Mouse (Mus musculus) fat pad, adult 2 months (tissue): ENCODE results near the gene Il20rb.

Source experiments
- DNase-seq: peaks from one replicate; pipeline ENCODE4 v3.0.0-alpha.2; 2011; ENCODE audit warnings: low read depth, low spot score; ENCODE audit errors: extremely low read depth

Gene Il20rb

GRCm38 (mm10) chr9:100470936-100471604 lies 15.5 kb downstream of the Il20rb start:
- peak; percentile 70 for DNase-seq

GRCm38 (mm10) chr9:100470228-100470627 lies 16.4 kb downstream of the Il20rb start:
- DNase-seq = no peak

GRCm38 (mm10) chr9:100469681-100470080 lies 16.9 kb downstream of the Il20rb start:
- DNase-seq = no peak

- no peak for DNase-seq
Observed at GRCm38 (mm10) chr9:100468151-100468550, 18.4 kb downstream of the Il20rb start.

GRCm38 (mm10) chr9:100467653-100468052 lies 18.9 kb downstream of the Il20rb start:
- peak; percentile 80 for DNase-seq

- peak; percentile 89 for DNase-seq
Observed at GRCm38 (mm10) chr9:100466743-100467142, 19.8 kb downstream of the Il20rb start.

- DNase-seq = no peak
Observed at GRCm38 (mm10) chr9:100465988-100466387, 20.6 kb downstream of the Il20rb start.

- DNase-seq = no peak
Observed at GRCm38 (mm10) chr9:100465380-100465779, 21.2 kb downstream of the Il20rb start.

GRCm38 (mm10) chr9:100463771-100464170 lies 22.8 kb downstream of the Il20rb start:
- no peak for DNase-seq

- DNase-seq = no peak
Observed at GRCm38 (mm10) chr9:100462098-100462497, 24.5 kb downstream of the Il20rb start.

- DNase-seq = no peak
Observed at GRCm38 (mm10) chr9:100461671-100462070, 24.9 kb downstream of the Il20rb start.

GRCm38 (mm10) chr9:100460203-100460602 lies 26.4 kb downstream of the Il20rb start:
- no peak for DNase-seq

GRCm38 (mm10) chr9:100457971-100458681 lies 28.5 kb downstream of the Il20rb start:
- DNase-seq = no peak

GRCm38 (mm10) chr9:100454664-100454993 lies 32.0 kb downstream of the Il20rb start:
- DNase-seq = no peak

GRCm38 (mm10) chr9:100453944-100454663 lies 32.5 kb downstream of the Il20rb start:
- DNase-seq = no peak

- no peak for DNase-seq
Observed at GRCm38 (mm10) chr9:100452432-100452831, 34.2 kb downstream of the Il20rb start.

GRCm38 (mm10) chr9:100446059-100446686 lies 40.4 kb downstream of the Il20rb start:
- DNase-seq = no peak

- DNase-seq = no peak
Observed at GRCm38 (mm10) chr9:100440111-100440790, 46.3 kb downstream of the Il20rb start.

GRCm38 (mm10) chr9:100439481-100439880 lies 47.1 kb downstream of the Il20rb start:
- DNase-seq = no peak

- DNase-seq = no peak
Observed at GRCm38 (mm10) chr9:100438994-100439393, 47.6 kb downstream of the Il20rb start.
